Mouse (Mus musculus) induced T-regulatory cell, adult 2 months (primary cell): ENCODE measurements at regions not wholly inside any gene's neighbourhood (a gene's known extent, or its start where the extent isn't known, plus 50 kb on each side); places are given as distances from the start of the nearest gene placed in this dataset.

Source experiments
- DNase-seq: peaks from one replicate; pipeline ENCODE4 v3.0.0-alpha.2; 2012; ENCODE audit warnings: low read depth

- peak; percentile 36 for DNase-seq
These were observed 263.4 kb upstream of the Nfe2l3 start for GRCm38 (mm10) chr6:51168775-51169695.

DNA sequence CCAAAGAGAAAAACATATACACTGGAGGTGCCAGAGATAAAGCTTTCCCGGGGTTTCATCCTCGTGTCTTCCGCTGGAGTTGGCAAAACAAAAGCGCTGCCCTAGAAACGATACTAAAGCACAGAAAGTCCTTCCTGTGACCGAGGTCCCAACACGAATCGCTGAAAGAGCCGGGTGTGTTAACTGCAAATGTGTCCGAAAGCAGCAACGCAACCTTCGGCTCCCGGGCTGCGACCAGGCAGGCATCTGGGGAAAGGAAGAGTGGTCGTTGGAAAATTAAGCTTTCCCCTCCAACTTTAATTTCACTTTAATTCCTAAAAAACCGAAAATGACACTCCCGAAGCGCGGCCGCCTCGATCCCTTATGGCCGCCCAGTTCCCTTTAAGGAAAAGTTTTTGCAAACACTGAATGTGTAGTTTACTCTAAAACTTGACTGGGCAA, 262.5 kb upstream of the Nfe2l3 start:
- no peak for DNase-seq

- peak; percentile 84 for DNase-seq
These were observed 262.1 kb upstream of the Nfe2l3 start for GRCm38 (mm10) chr6:51170414-51170813.

DNA sequence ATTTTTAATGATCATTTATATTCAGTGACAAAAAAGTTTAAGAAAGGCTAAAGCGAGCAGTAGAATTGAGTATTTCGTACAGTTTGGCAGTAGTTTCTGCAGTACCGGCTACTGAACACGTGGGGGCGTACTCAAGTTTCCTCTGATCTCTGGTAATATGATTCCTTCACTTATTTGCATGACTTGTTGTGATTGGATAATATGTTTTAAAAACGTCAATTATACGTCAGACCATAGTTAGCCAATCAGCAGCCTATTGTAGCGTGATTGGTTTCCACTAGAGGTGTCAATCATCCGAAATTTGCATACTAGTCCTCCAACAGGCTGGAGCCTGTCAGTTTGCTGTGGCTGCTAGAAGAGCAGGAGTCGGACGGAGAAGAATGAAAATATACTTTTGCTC, 261.6 kb upstream of the Nfe2l3 start:
- DNase-seq: peak; percentile 80

- DNase-seq: peak; percentile 53
These were observed 260.7 kb upstream of the Nfe2l3 start for GRCm38 (mm10) chr6:51171761-51172160.

GRCm38 (mm10) chr6:51172331-51172791, 260.1 kb upstream of the Nfe2l3 start:
- no peak for DNase-seq

- DNase-seq: peak; percentile 74
These were observed 259.4 kb upstream of the Nfe2l3 start for GRCm38 (mm10) chr6:51172856-51173619.

DNA sequence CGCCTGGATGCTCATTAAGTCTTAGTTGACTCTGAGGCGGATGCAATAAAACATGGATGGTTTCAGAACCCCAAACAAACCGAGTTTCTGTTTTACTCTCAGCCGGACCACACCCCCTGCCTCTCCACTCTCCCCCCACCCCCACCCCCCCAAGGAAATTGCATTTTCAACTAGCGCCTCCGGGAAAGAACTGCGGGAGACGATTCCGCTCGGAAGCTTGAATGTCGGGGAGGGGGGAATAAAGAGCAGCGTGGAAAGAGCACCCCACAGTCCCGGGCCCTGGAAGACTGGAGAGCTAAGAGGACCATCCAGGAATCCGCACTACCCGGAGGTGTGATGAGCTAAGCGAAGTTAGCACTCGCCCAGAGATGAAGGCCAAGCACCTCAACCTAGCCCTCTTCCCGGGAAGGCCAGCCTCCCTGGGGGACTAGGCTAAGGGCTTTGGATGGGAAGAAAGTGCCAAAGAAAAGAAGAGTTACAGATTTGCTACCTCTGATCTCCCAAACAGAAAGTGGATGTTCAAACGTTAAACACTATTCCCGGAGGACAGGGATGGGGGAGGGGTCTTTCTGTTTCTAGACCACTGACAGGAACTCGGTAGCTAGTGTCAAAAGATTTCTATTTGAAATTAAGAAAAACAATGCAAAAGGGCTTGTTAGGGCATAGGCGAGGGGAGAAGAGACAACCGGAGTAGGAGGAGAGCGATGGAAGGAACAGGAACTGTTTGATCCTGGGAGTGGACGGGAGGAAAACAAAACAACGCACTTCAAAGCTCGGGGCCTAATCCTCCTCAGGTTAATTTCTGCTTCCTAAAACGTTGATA, 258.6 kb upstream of the Nfe2l3 start:
- DNase-seq: peak; percentile 30

DNA sequence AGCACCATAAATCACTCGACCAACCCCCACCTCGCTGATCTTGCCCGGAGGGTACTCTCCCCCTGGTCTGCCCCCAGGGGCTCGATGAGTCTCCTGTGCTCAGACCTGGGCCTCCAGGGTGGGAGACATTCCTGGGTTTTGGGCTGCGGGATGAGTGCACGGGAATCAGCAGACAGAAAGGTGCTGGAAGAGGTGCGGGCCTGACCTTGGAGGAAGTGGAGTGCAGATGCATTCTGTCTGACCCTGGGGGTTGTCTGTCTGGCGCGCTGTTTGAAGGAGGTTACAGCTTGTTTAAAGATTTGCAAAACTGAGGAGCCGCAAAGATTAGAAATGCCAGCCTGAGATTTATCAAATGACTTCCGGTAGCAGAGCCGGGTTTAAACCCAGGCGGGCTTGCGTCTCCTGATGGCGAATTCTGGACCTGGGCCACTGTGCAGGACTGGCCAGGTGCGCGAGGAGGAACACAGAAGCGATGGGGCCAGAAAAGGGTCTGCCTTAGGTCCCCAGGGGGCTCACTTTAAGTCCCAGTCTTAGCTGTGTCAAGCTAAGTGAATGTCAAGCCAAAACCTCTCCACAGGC, 257.9 kb upstream of the Nfe2l3 start:
- peak; percentile 47 for DNase-seq

DNA sequence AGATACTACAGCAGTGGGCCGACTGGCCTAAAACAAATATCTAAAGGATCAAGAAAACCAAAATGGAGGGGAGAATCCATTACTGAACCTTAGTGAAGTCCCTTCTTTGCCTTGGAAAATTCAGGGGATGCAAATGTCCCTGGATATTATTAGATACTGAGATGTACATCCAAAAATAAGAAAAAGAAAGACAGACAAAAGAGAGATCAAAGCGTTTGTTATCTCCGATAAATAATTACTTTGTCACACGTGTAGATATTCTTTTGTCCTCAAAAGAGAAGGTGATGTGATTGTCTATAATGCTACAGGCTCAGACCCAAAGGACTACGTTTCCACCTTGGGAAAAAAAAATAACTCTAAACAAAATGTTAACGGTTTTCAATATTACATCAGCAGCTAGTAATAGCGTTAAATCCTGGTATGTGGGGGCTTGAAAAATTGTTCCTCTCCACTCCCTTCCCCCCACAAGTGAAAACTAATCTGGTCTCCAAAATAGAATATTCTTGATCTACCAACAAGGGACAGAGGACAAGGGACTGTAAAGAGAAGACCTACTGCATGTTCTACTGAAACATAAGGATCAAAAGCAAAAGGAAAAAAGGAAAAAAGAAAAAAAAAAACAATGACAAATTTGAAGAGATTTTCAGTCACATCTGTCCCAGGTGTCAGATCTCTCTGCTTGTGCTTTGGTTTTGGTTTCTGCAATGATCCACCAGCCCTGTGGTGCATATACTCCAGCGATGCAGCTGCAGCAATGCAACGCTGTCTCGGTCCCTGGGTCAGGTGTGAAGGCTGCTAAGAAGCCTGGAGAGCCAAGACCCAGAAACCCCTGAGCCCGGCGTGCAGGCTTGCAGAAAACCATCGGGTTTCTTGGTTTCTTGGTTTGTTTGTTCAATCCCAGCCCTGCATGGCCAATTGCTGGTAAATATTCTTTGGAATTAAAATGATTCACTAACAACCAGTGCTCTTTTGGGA, 256.6 kb upstream of the Nfe2l3 start:
- DNase-seq: peak; percentile 26

DNA sequence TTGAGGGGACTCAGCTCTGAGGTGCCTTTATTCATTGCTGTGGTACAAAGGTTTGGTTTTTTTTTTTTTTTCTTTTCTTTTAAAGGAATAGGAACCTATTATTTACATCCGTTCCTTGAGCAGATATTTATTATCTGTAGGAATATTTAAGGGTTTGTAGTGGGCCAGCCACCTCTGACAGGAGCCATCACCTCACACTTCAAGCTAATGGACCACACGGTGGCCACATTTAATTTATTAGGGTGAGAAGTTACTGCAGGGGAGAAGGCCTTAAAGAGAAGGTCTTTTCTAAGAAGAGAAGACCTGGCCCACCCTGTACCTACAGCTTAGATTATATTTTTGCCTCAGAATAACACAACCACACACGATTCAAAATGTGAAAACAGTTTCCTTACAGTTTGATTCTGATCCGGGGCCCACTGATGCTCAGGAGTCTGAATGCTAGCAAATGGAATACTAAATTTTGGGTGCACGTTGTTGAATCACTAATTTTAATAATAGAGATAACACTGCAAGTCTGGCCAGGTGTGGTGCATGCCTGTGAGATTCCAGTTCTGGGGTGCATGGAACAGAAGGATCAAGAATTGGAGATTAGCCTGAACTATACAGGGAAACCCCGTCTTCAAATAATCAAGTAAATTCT, 255.6 kb upstream of the Nfe2l3 start:
- peak; percentile 16 for DNase-seq

- no peak for DNase-seq
These were observed 254.8 kb upstream of the Nfe2l3 start for GRCm38 (mm10) chr6:51177701-51178060.

DNA sequence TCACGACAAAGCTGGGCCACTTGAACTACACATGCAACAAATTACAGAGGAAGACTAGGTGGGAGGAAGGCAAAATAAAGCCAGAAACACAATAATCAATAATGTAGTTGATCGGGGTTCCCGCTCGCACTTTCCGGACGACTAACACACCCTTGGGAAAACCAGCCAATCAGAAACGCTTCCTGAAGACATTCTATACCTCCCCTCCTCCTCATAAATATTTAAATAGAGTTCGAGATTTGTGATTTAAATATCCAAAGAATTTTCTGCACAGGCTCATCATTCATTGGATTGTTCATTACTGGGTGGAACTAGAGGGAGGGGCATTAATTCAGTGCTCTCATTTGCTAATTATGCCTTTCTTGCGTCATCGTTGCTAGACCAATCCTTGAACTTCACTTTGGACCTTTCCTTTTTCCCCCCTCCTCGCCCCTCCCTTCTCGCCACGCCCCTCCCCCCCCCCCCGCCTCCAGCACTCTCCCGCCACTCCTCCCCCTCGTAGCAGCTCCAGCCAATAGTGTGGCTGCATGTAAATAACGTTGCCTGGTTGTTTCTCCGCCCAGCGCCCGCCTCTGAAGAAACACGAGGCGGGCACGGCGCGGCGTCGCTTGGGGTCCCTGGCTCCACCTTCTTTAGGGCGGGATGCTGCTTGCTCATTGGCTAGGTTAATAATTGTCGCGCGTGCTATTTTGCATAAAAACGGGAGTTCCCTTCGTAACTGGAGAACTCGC, 254.2 kb upstream of the Nfe2l3 start:
- peak; percentile 94 for DNase-seq

- DNase-seq: no peak
These were observed 253.6 kb upstream of the Nfe2l3 start for GRCm38 (mm10) chr6:51178799-51179398.

DNA sequence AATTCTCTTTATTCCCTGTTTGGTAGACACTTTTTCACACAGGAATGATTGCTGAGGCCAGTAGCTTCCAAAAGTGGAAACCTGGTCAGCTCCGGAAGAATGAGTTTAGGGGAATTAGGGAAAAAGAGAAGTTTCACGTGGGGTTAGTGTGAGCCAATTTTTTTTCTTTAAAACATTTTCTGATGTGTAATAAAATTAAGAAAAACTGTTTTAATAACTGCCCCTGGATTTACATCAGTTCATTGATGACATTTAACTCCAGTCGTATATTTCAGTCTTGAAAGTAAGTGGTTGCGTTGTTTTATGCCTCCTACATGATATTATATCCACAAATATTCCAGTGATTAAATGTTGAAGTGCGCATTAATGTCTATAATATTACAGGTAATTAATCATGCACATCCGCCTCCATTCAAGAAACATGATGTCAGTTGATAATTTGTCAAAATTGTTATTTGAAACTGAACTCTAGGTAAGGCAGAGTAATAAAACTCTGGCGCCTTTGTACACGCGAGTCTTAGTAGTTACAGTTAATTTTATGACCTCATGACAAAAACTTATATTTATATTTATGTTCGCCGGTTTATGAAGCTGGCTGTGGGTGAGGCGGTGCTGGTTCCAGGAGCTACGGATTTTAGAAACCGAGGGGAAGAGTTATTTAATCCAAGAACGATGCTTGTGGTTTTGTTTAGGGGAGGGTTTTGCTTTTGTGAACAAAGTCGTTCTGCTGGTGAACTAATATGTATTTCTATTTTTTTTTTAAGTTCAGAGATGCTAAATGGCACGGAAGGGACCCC, 252.5 kb upstream of the Nfe2l3 start:
- DNase-seq: peak; percentile 41

GRCm38 (mm10) chr6:51180881-51181875, 251.3 kb upstream of the Nfe2l3 start:
- DNase-seq: peak; percentile 30

GRCm38 (mm10) chr6:51181905-51182304, 250.6 kb upstream of the Nfe2l3 start:
- DNase-seq: peak; percentile 18
